Mouse (Mus musculus): ENCODE data around the gene Nr2f1. TPM values are rescaled to one million over a fixed set of nuclear protein-coding genes. Genes with fewer than 3 reads are reported as not detected.

Nr2f1 gene
- polyA plus RNA-seq, 2 experiments, result 1.6 to 16.6 TPM

- H3K27me3 ChIP-seq (ENCODE audit: control insufficient read depth, insufficient read depth, low read length), result peaks cover 58% of the 10 kb centered on the region
- H3K27ac ChIP-seq (replicated peaks; ENCODE audit: low read depth, low read length), result no peak overlapping the region
- H3K9ac ChIP-seq (ENCODE audit: low read depth, low read length, severe bottlenecking), result no peak overlapping the region
- ATAC-seq (ENCODE audit: low FRiP score, low read depth) (no peak), DNase-seq (ENCODE audit: low spot score) (no peak)
- WGBS, result 15% methylated on average over 13 of the region's 15 CpGs
- H3K4me2 ChIP-seq (replicated peaks; ENCODE audit: low read depth, low read length, severe bottlenecking), result no peak overlapping the region
- no peaks in the 10 kb centered on the region for H3K9me3 ChIP-seq (ENCODE audit: control insufficient read depth, low read length)
- H3K4me1 ChIP-seq (ENCODE audit: control insufficient read depth, insufficient read depth, low read length), result 0 out of 2 replicates have a peak, but pooled peaks cover 4% of the 10 kb centered on the region
- H3K4me3 ChIP-seq (replicated peaks; ENCODE audit: low read length), result no peak overlapping the region
- no peaks in the 10 kb centered on the region for H3K36me3 ChIP-seq (ENCODE audit: control insufficient read depth, insufficient read depth, low read length)
- TF ChIP-seq POLR2A (IDR thresholded peaks at IDR 0.05; ENCODE audit: borderline replicate concordance, extremely low read depth, insufficient read depth, insufficient read length), result no peak
Measured at GRCm38 (mm10) chr13:78212111-78212510, 12.6 kb upstream of the Nr2f1 start.

- Histone ChIP-seq H3K36me3 (ENCODE audit: control insufficient read depth, insufficient read depth, low read length) (no peaks in the 10 kb centered on the region), H3K4me2 (replicated peaks; ENCODE audit: low read depth, low read length, severe bottlenecking) (no peak overlapping the region), H3K27me3 (ENCODE audit: control insufficient read depth, insufficient read depth, low read length) (peaks cover 62% of the 10 kb centered on the region), H3K4me1 (ENCODE audit: control insufficient read depth, insufficient read depth, low read length) (0 out of 2 replicates have a peak, but pooled peaks cover 4% of the 10 kb centered on the region), H3K9ac (ENCODE audit: low read depth, low read length, severe bottlenecking) (no peak overlapping the region), H3K27ac (replicated peaks; ENCODE audit: low read depth, low read length) (no peak overlapping the region), H3K4me3 (replicated peaks; ENCODE audit: low read length) (no peak overlapping the region), H3K9me3 (ENCODE audit: control insufficient read depth, low read length) (no peaks in the 10 kb centered on the region)
- DNase-seq (ENCODE audit: low spot score), result no peak
- TF ChIP-seq POLR2A (IDR thresholded peaks at IDR 0.05; ENCODE audit: borderline replicate concordance, extremely low read depth, insufficient read depth, insufficient read length), result no peak
- 21% methylated on average over 14 of the region's 14 CpGs for WGBS
- no peak for ATAC-seq (ENCODE audit: low FRiP score, low read depth)
Measured at GRCm38 (mm10) chr13:78211231-78212010, 11.9 kb upstream of the Nr2f1 start.

GRCm38 (mm10) chr13:78210748-78211089, 11.2 kb upstream of the Nr2f1 start:
- H3K9ac ChIP-seq (ENCODE audit: low read depth, low read length, severe bottlenecking), result 0 out of 2 replicates have a peak overlapping the region, but pooled peaks have one; percentile 9

DNA sequence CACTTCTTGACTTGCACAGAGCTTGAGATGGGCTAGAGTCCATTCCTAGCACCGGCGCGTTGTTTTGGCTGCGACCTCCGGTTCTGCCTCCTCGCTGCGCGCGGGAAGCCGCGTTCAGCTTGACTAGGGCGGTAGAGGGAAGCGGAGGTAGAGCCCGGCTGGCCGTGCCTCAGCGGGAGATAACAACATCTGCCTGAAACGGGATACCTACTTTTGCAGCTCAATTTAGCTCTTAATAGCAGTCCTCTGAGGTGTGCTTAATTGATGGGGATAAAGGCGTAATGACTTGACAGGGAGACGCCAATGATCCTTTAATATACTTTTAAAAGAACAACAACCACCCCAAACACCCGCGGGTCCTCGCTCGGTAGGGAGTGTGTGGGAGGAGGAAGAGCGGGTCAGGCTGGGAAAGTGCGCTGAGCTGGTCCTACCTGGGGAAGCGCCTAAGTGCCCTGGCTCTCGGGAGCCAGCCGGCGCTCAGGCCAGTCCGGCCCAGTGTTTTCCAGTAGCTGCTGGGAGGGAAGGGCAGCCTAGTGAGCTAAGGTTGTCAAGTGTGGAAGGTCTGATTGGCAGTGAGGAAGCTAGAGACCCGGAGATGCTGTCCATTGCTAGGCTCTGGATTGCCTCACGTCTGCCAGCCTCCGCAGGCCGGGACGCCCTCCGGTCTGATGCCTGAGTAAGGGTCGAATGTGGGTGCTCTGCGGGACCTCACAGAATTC, 10.6 kb upstream of the Nr2f1 start:
- WGBS, result under 1% methylated on average over 37 of the region's 38 CpGs
- H3K36me3 ChIP-seq (ENCODE audit: control insufficient read depth, insufficient read depth, low read length), result no peaks in the 10 kb centered on the region
- H3K27me3 ChIP-seq (ENCODE audit: control insufficient read depth, insufficient read depth, low read length), result peaks cover 74% of the 10 kb centered on the region
- H3K27ac ChIP-seq (replicated peaks; ENCODE audit: low read depth, low read length), result no peak overlapping the region
- DNase-seq (ENCODE audit: low spot score), result no peak
- ATAC-seq (ENCODE audit: low FRiP score, low read depth), result peak; percentile 21
- no peaks in the 10 kb centered on the region for H3K9me3 ChIP-seq (ENCODE audit: control insufficient read depth, low read length)
- 0 out of 2 replicates have a peak overlapping the region, but pooled peaks have one; percentile 9 for H3K9ac ChIP-seq (ENCODE audit: low read depth, low read length, severe bottlenecking)
- peak overlapping the region; percentile 31 for H3K4me3 ChIP-seq (replicated peaks; ENCODE audit: low read length)
- H3K4me2 ChIP-seq (replicated peaks; ENCODE audit: low read depth, low read length, severe bottlenecking), result peak overlapping the region; percentile 55
- no peak for TF ChIP-seq POLR2A (IDR thresholded peaks at IDR 0.05; ENCODE audit: borderline replicate concordance, extremely low read depth, insufficient read depth, insufficient read length)
- H3K4me1 ChIP-seq (ENCODE audit: control insufficient read depth, insufficient read depth, low read length), result 0 out of 2 replicates have a peak, but pooled peaks cover 4% of the 10 kb centered on the region

More at GRCm38 (mm10) chr13:78210748-78211089, 11.2 kb upstream of the Nr2f1 start:
- Histone ChIP-seq H3K4me3 (replicated peaks; ENCODE audit: low read length) (peak overlapping the region; percentile 31), H3K27me3 (ENCODE audit: control insufficient read depth, insufficient read depth, low read length) (peaks cover 69% of the 10 kb centered on the region), H3K36me3 (ENCODE audit: control insufficient read depth, insufficient read depth, low read length) (no peaks in the 10 kb centered on the region), H3K4me1 (ENCODE audit: control insufficient read depth, insufficient read depth, low read length) (0 out of 2 replicates have a peak, but pooled peaks cover 4% of the 10 kb centered on the region), H3K4me2 (replicated peaks; ENCODE audit: low read depth, low read length, severe bottlenecking) (peak overlapping the region; percentile 55), H3K27ac (replicated peaks; ENCODE audit: low read depth, low read length) (no peak overlapping the region), H3K9me3 (ENCODE audit: control insufficient read depth, low read length) (no peaks in the 10 kb centered on the region)
- WGBS, result 1% methylated on average over 13 of the region's 13 CpGs
- DNase-seq (ENCODE audit: low spot score) (no peak), ATAC-seq (ENCODE audit: low FRiP score, low read depth) (peak; percentile 12; the same call in 1 of the 2 replicates)
- no peak for TF ChIP-seq POLR2A (IDR thresholded peaks at IDR 0.05; ENCODE audit: borderline replicate concordance, extremely low read depth, insufficient read depth, insufficient read length)

- no peak overlapping the region for H3K27ac ChIP-seq (replicated peaks; ENCODE audit: low read depth, low read length)
- H3K9me3 ChIP-seq (ENCODE audit: control insufficient read depth, low read length), result no peaks in the 10 kb centered on the region
- peaks cover 79% of the 10 kb centered on the region for H3K27me3 ChIP-seq (ENCODE audit: control insufficient read depth, insufficient read depth, low read length)
- no peaks in the 10 kb centered on the region for H3K36me3 ChIP-seq (ENCODE audit: control insufficient read depth, insufficient read depth, low read length)
- no peak for TF ChIP-seq POLR2A (IDR thresholded peaks at IDR 0.05; ENCODE audit: borderline replicate concordance, extremely low read depth, insufficient read depth, insufficient read length)
- no peak for ATAC-seq (ENCODE audit: low FRiP score, low read depth)
- no peak overlapping the region for H3K9ac ChIP-seq (ENCODE audit: low read depth, low read length, severe bottlenecking)
- H3K4me2 ChIP-seq (replicated peaks; ENCODE audit: low read depth, low read length, severe bottlenecking), result peak overlapping the region; percentile 55
- DNase-seq (ENCODE audit: low spot score), result no peak
- H3K4me1 ChIP-seq (ENCODE audit: control insufficient read depth, insufficient read depth, low read length), result 0 out of 2 replicates have a peak, but pooled peaks cover 4% of the 10 kb centered on the region
- WGBS, result 1% methylated on average over 12 of the region's 12 CpGs
- peak overlapping the region; percentile 31 for H3K4me3 ChIP-seq (replicated peaks; ENCODE audit: low read length)
Measured at GRCm38 (mm10) chr13:78209611-78210028, 10.1 kb upstream of the Nr2f1 start.
